Mouse (Mus musculus) intestine, postnatal 0 days (tissue): Measurements from ENCODE around the gene Ppp1r16b. TPM values are rescaled to one million over a fixed set of nuclear protein-coding genes. Genes with fewer than 3 reads are reported as not detected.

Experiments
- ATAC-seq: fragments of 200-750 bp; cut with Nextera tagmentation; 2 replicates; pipeline ENCODE4 v1.8.0; 2017; ENCODE audit warnings: mild to moderate bottlenecking, moderate TSS enrichment, moderate library complexity
- H3K27ac ChIP-seq: fragments of 300-500 bp; sonication (generic); 2 replicates; pipeline ENCODE4 v1.5.1; 2014; ENCODE audit warnings: mild to moderate bottlenecking, low read depth, low read length, moderate library complexity
- H3K27me3 ChIP-seq: fragments of 300-500 bp; sonication (generic); replicated peaks from 2 replicates; pipeline ENCODE4 v1.6.1; 2014; ENCODE audit warnings: low read length, mixed read lengths; ENCODE audit not compliant: control insufficient read depth, insufficient read depth
- H3K36me3 ChIP-seq: fragments of 300-500 bp; sonication (generic); 2 replicates; pipeline ENCODE4 v1.6.1; 2014; ENCODE audit warnings: mild to moderate bottlenecking, moderate library complexity; ENCODE audit not compliant: control insufficient read depth, insufficient read depth
- H3K4me1 ChIP-seq: fragments of 300-500 bp; sonication (generic); replicated peaks from 2 replicates; pipeline ENCODE4 v1.6.1; 2014; ENCODE audit warnings: antibody characterized with exemption, low read length, mixed read lengths; ENCODE audit not compliant: control insufficient read depth, insufficient read depth
- H3K4me2 ChIP-seq: fragments of 300-500 bp; sonication (generic); replicated peaks from 2 replicates; pipeline ENCODE4 v1.6.1; 2014; ENCODE audit warnings: low read depth, mild to moderate bottlenecking, moderate library complexity
- H3K4me3 ChIP-seq: fragments of 300-500 bp; sonication (generic); 2 replicates; pipeline ENCODE4 v1.5.1; 2014; ENCODE audit warnings: low read depth, low read length
- H3K9ac ChIP-seq: fragments of 300-500 bp; sonication (generic); 2 replicates; pipeline ENCODE4 v1.6.1; 2014; ENCODE audit warnings: mild to moderate bottlenecking, low read depth, low read length
- H3K9me3 ChIP-seq: fragments of 300-500 bp; sonication (generic); 2 replicates; pipeline ENCODE4 v1.6.1; 2016; ENCODE audit warnings: mixed run types; ENCODE audit not compliant: control insufficient read depth
- CTCF ChIP-seq: sonication (generic); IDR thresholded peaks from 2 replicates; pipeline ENCODE4 v1.5.1; 2016; ENCODE audit warnings: low read depth, mild to moderate bottlenecking, control low read depth, antibody characterized with exemption, moderate library complexity
- WGBS: fragments of 180-500 bp; shearing (Covaris S2); extraction: QIAGEN DNeasy Blood & Tissue Kit; methylation state at CpG from one replicate; pipeline ENCODE4 v1.1.7; 2014; 5-methylcytosine and 5-hydroxymethylcytosine counted together
- polyA plus RNA-seq: library from polyadenylated mRNA; unstranded; fragments of >200 nt; fragmentation: Nextera tagmentation; extraction: Ambion mirVana; gene quantifications from 2 replicates; pipeline ENCODE4 v1.2.1, GENCODE M21; 2015

Gene Ppp1r16b
- polyA plus RNA-seq, 1 experiment from 2014 or later = 3.3 TPM

DNA sequence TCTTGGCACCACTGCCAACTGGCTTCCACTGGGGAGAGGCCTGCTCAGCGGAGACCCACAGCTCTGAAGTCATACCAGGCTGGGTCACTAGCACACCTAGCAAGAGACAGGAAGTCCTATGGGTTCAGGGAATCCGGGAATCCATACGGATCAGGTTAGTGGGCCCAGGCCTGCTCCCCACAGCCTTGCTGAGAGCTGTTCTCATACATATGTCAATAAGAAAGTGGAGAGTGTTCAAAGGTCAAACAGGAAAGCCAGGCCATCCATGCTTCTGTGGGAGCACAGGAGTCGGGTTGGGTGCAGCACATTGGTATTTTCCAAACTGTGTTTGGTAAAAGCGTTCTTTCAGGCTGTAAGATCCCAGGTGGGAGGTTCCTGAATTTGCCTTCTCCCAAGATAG is 97.1 kb downstream of the Ppp1r16b start:
- Histone ChIP-seq H3K9me3 (no peaks in the 10 kb centered on the region), H3K4me2 (no peak overlapping the region), H3K9ac (no peak overlapping the region), H3K36me3 (no peaks in the 10 kb centered on the region), H3K27ac (no peak overlapping the region), H3K27me3 (no peaks in the 10 kb centered on the region), H3K4me3 (no peak overlapping the region), H3K4me1 (peaks cover 3% of the 10 kb centered on the region; the same call in 1 of the 2 replicates)
- ATAC-seq = 0 out of 2 replicates have a peak, but pooled peaks have one; percentile 37
- WGBS = 55% methylated on average over 5 of the region's 5 CpGs
- no peak for TF ChIP-seq CTCF

DNA sequence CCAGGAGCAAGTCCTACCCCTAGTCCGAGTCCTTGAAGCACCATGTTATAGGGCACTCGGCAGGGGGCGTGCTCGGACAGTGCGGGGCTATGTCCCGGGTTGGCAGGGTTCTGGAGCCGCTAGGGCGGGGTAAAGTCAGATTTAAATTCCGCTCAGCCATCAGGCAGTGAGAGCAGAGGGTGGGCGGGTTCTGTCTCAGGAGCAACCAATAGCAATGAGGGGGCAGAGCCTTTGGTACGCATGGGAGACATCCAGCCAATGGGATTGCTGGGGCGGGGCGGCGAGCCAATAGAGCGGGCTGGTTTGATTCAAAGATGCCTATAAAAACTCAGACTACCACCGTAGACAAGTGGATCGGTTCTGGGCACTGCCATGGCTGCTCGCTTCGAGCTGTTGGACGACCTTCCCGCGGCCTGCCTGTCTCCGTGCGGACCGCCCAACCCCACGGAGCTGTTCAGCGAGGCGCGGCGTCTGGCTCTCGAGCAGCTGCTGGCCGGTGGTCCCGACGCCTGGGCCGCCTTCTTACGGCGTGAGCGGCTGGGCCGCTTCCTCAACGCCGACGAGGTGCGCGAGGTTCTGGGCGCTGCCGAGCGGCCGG is 102.6 kb downstream of the Ppp1r16b start, which contains the start of gene Fam83d:
Gene Fam83d (plus strand): TSS at position 352 of the 598 bp plus-strand sequence.
- under 1% methylated on average over 48 of the region's 48 CpGs for WGBS
- peaks cover 6% of the 10 kb centered on the region; the same call in 1 of the 2 replicates for H3K4me1 ChIP-seq

DNA sequence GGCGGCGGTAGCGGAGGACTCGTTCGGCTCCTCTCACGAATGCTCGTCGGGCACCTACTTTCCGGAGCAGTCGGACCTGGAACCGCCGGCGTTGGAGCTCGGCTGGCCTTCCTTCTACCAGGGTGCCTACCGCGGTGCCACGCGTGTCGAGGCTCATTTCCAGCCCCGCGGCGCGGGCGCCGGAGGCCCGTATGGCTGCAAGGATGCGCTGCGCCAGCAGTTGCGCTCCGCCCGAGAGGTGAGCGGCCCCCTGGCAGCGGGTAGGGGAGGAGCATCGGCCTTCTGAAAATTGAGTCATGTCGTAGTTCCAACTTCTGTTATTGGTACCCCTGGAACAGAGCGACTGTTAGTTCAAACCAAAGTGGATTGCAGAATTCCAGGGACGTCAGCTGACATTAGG is 103.2 kb downstream of the Ppp1r16b start:
- H3K4me2 ChIP-seq = peak overlapping the region; percentile 97
- H3K4me1 ChIP-seq = peaks cover 6% of the 10 kb centered on the region; the same call in 1 of the 2 replicates
- H3K27ac ChIP-seq = peak overlapping the region; percentile 54
- ATAC-seq = peak; percentile 20; the same call in 1 of the 2 replicates
- peak; percentile 11; the same call in 1 of the 2 replicates for TF ChIP-seq CTCF
- under 1% methylated on average over 37 of the region's 37 CpGs for WGBS
- peak overlapping the region; percentile 50 for H3K9ac ChIP-seq
- H3K9me3 ChIP-seq = no peaks in the 10 kb centered on the region
- H3K4me3 ChIP-seq = peak overlapping the region; percentile 66
- H3K27me3 ChIP-seq = no peaks in the 10 kb centered on the region
- no peaks in the 10 kb centered on the region for H3K36me3 ChIP-seq

More for the DNA sequence above, 102.6 kb downstream of the Ppp1r16b start, which contains the start of gene Fam83d:
- TF ChIP-seq CTCF = peak; percentile 93
- Histone ChIP-seq H3K36me3 (no peaks in the 10 kb centered on the region), H3K4me2 (peak within 1 kb of the TSS; percentile 97), H3K27ac (peak within 1 kb of the TSS; percentile 54), H3K9ac (peak within 1 kb of the TSS; percentile 50), H3K9me3 (no peaks in the 10 kb centered on the region), H3K27me3 (no peaks in the 10 kb centered on the region), H3K4me3 (peak within 1 kb of the TSS; percentile 66)
- ATAC-seq = peak; percentile 97

DNA sequence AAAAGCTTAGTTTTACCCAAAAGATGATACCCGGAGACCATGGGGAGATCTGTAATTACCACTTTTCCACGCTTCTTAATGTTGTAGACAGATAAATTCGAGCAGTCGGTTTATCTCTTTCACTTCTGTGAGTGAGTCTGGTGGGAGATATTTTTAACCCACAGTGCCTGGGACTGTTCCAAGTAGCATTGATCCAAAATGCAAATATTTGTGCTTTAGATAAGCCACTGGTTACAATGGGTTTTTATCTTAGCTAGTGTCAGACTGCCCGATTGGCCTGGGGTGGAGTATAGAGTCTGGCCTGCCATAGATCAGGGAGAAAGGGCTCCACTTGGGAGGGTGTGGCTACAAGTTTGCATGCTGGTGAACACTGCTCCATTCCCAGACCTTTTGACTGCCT is 103.6 kb downstream of the Ppp1r16b start:
- no peak for ATAC-seq
- Histone ChIP-seq H3K4me3 (peak overlapping the region; percentile 66), H3K9ac (no peak overlapping the region), H3K27ac (no peak overlapping the region), H3K27me3 (no peaks in the 10 kb centered on the region), H3K9me3 (no peaks in the 10 kb centered on the region), H3K4me1 (peaks cover 6% of the 10 kb centered on the region; the same call in 1 of the 2 replicates), H3K4me2 (peak overlapping the region; percentile 97), H3K36me3 (no peaks in the 10 kb centered on the region)
- TF ChIP-seq CTCF = no peak
- 3% methylated on average over 5 of the region's 5 CpGs for WGBS

DNA sequence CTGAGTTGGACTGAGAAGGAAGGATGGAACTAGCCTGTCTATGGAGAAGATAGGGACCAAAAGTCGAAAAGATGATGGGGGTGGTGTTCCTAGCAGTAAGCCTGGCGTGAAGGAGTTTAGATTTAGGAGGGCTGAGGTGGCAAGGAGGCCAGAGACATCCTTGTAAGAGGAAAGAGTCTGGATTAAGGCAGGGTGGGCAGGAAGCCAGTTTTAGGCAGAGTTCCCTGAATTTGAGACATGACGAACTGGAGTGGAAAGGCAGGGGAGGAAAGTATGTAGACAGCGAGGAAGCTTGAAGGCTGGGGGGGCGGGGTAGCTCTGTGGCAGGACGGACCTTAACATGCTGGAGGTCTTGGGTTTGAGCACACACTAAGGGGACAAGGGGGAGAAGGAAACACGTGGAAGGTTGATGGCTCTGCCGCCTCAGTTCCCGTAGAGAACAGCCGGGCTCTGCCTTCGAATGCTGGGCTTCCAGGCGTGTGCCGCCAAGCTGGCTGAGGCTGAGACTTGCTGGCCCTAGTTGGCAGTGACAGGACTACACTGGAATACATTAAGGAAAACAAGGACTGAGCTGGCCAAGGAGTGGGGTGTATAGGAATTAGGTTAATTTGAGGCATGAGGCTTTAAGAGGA is 105.0 kb downstream of the Ppp1r16b start:
- peaks cover 9% of the 10 kb centered on the region for H3K4me1 ChIP-seq
- no peak for ATAC-seq
- no peak overlapping the region for H3K9ac ChIP-seq
- no peaks in the 10 kb centered on the region for H3K36me3 ChIP-seq
- no peaks in the 10 kb centered on the region for H3K9me3 ChIP-seq
- peak overlapping the region; percentile 66 for H3K4me3 ChIP-seq
- H3K4me2 ChIP-seq = peak overlapping the region; percentile 97
- WGBS = 49% methylated on average over 13 of the region's 13 CpGs
- H3K27ac ChIP-seq = no peak overlapping the region; the same call in 1 of the 2 replicates
- no peaks in the 10 kb centered on the region for H3K27me3 ChIP-seq
- no peak for TF ChIP-seq CTCF

DNA sequence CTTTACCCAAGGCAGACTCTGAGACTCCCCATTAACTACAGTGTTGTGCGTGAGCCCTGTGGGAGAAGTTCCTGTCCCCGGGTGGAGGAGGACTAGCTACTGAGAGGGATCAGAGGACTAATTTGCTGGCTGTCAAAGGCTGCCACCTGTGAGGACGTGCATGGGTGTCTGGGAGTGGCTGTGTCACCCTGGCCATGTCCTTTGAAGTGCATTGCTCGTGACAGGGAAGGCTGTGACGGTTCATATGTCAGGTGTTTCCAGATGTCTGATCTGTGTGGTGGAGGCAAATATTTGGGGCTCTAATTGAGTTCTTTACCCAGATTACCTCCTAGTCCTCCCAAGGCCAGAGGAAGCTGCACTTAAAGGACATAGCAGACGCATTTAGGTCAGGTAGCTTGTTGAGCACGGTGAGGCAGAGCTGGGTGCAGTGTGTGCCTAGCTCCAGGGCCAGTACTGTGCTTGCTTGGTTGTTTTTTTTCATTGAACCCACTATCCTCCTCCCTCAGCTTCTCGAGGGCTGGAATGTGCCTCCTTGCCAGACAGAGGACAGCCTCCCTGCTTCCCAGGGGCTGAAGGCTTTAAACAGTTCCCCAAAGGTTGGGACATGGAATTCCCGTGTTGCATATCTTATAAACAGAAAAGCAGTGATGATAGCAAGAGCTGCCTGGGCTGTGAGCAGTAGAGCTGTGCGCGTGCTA is 106.0 kb downstream of the Ppp1r16b start:
- Histone ChIP-seq H3K4me2 (peak overlapping the region; percentile 97; the same call in 1 of the 2 replicates), H3K36me3 (no peaks in the 10 kb centered on the region), H3K9ac (no peak overlapping the region), H3K27me3 (no peaks in the 10 kb centered on the region), H3K4me3 (no peak overlapping the region), H3K9me3 (no peaks in the 10 kb centered on the region), H3K27ac (no peak overlapping the region), H3K4me1 (peaks cover 9% of the 10 kb centered on the region)
- TF ChIP-seq CTCF = no peak
- no peak for ATAC-seq
- WGBS = 48% methylated on average over 11 of the region's 11 CpGs
